Mouse (Mus musculus) spleen, postnatal 4 days (tissue): ENCODE results near the gene Psmd14.

Source experiments
- DNase-seq, 2 experiments: peaks; one replicate each; pipeline ENCODE4 v3.0.0; 2022; ENCODE audit warnings: low spot score in 2 of 2

The Psmd14 gene

GRCm38 (mm10) chr2:61813106-61813505 is 101.6 kb downstream of the Psmd14 start:
- no peak for DNase-seq

- DNase-seq = no peak
These were observed 102.0 kb downstream of the Psmd14 start for GRCm38 (mm10) chr2:61813521-61813920.

- no peak for DNase-seq
These were observed 103.3 kb downstream of the Psmd14 start for GRCm38 (mm10) chr2:61814548-61815473.

GRCm38 (mm10) chr2:61815583-61816313 is 104.3 kb downstream of the Psmd14 start:
- no peak for DNase-seq

GRCm38 (mm10) chr2:61818197-61818596 is 106.7 kb downstream of the Psmd14 start:
- DNase-seq = no peak

GRCm38 (mm10) chr2:61820203-61820602 is 108.7 kb downstream of the Psmd14 start:
- DNase-seq = no peak

- no peak for DNase-seq
These were observed 112.1 kb downstream of the Psmd14 start for GRCm38 (mm10) chr2:61823426-61824140.

GRCm38 (mm10) chr2:61837243-61837806 is 125.8 kb downstream of the Psmd14 start:
- DNase-seq = no peak
